Mouse (Mus musculus): ENCODE measurements at regions not wholly inside any gene's neighbourhood (a gene's known extent, or its start where the extent isn't known, plus 50 kb on each side); places are given as distances from the start of the nearest gene placed in this dataset.

- DNase-seq (ENCODE audit: low read depth, low spot score) = peak; percentile 14
Measured at GRCm38 (mm10) chr16:64068787-64069673, 205.1 kb upstream of the Epha3 start.

GRCm38 (mm10) chr16:64062584-64062983 lies 198.6 kb upstream of the Epha3 start:
- DNase-seq (ENCODE audit: low read depth, low spot score) = no peak

- no peak for DNase-seq (ENCODE audit: low read depth, low spot score)
Measured at GRCm38 (mm10) chr16:64058712-64059111, 194.7 kb upstream of the Epha3 start.

- DNase-seq (ENCODE audit: low read depth, low spot score) = peak; percentile 10
Measured at GRCm38 (mm10) chr16:64054346-64054745, 190.4 kb upstream of the Epha3 start.

- no peak for DNase-seq (ENCODE audit: low read depth, low spot score)
Measured at GRCm38 (mm10) chr16:64048026-64048425, 184.1 kb upstream of the Epha3 start.

GRCm38 (mm10) chr16:64033049-64033448 lies 169.1 kb upstream of the Epha3 start:
- DNase-seq (ENCODE audit: low read depth, low spot score) = peak; percentile 49

- DNase-seq (ENCODE audit: low read depth, low spot score) = no peak
Measured at GRCm38 (mm10) chr16:64023981-64024380, 160.0 kb upstream of the Epha3 start.

- peak; percentile 47 for DNase-seq (ENCODE audit: low read depth, low spot score)
Measured at GRCm38 (mm10) chr16:64000884-64001283, 136.9 kb upstream of the Epha3 start.

- peak; percentile 24 for DNase-seq (ENCODE audit: low read depth, low spot score)
Measured at GRCm38 (mm10) chr16:63967407-63967806, 103.4 kb upstream of the Epha3 start.

- DNase-seq (ENCODE audit: low read depth, low spot score) = no peak
Measured at GRCm38 (mm10) chr16:63960786-63961185, 96.8 kb upstream of the Epha3 start.

GRCm38 (mm10) chr16:63958154-63958553 lies 94.2 kb upstream of the Epha3 start:
- peak; percentile 85 for DNase-seq (ENCODE audit: low read depth, low spot score)

GRCm38 (mm10) chr16:63925195-63925594 lies 61.2 kb upstream of the Epha3 start:
- DNase-seq (ENCODE audit: low read depth, low spot score) = peak; percentile 84

GRCm38 (mm10) chr16:63921146-63921545 lies 57.2 kb upstream of the Epha3 start:
- no peak for DNase-seq (ENCODE audit: low read depth, low spot score)

Data from brain, adult 2 months (tissue).